Mouse (Mus musculus) inflammation-experienced regulatory T-cells (primary cell): Measurements from ENCODE around the gene Cnot6. TPM values are rescaled to one million over a fixed set of nuclear protein-coding genes. Genes with fewer than 3 reads are reported as not detected.

ENCODE experiments used
- polyA plus RNA-seq, 2 experiments: library from polyadenylated mRNA; unstranded; fragments of 100-300 nt; shearing (Covaris generic); gene quantifications; one replicate each; pipeline ENCODE4 v1.2.1; 2017

Cnot6 gene
- polyA plus RNA-seq = 10 to 100 TPM; 63.4 to 75.4 TPM

GRCm38 (mm10) chr11:49712555-49713335 lies at the start of gene Cnot6:
Gene Cnot6 (minus strand): TSS chr11:49712723.

GRCm38 (mm10) chr11:49663310-49663709 lies 49.2 kb downstream of the Cnot6 start, which contains the start of gene Scgb3a1:
Gene Scgb3a1 (plus strand): TSS chr11:49663610.

Other genes starting within 250 kb of the Cnot6 start
- gene Olfr1386, start 247.7 kb downstream of the Cnot6 start, polyA plus RNA-seq = under 1 TPM in 1 of 2 experiments, not detected in 1; 0.46 TPM
- under 1 TPM; 0.12 to 0.84 TPM for gene Olfr1385, start 223.7 kb downstream of the Cnot6 start, polyA plus RNA-seq
- gene Olfr1384, start 206.0 kb downstream of the Cnot6 start, polyA plus RNA-seq = under 1 TPM in 1 of 2 experiments, not detected in 1; 0.27 TPM
- not detected for gene Olfr1383, start 193.1 kb downstream of the Cnot6 start, polyA plus RNA-seq
- gene Olfr1382, start 184.5 kb downstream of the Cnot6 start, polyA plus RNA-seq = under 1 TPM in 1 of 2 experiments, not detected in 1; 0.09 TPM
- under 1 TPM in 1 of 2 experiments, not detected in 1; 0.22 TPM for gene Olfr1381, start 169.3 kb downstream of the Cnot6 start, polyA plus RNA-seq
- under 1 TPM in 1 of 2 experiments, not detected in 1; 0.18 TPM for gene Olfr1380, start 155.8 kb downstream of the Cnot6 start, polyA plus RNA-seq
- gene Flt4, start 103.5 kb downstream of the Cnot6 start, polyA plus RNA-seq = under 1 TPM in 1 of 2 experiments, not detected in 1; 0.20 TPM
- not detected for gene Scgb3a1, start 49.1 kb downstream of the Cnot6 start, polyA plus RNA-seq
- gene Gfpt2, start 81.5 kb upstream of the Cnot6 start, polyA plus RNA-seq = 1 to 10 TPM in 1 of 2 experiments, under 1 TPM in 1; 0.84 to 1.2 TPM
- 10 to 100 TPM; 60.3 to 84.1 TPM for gene Mapk9, start 134.0 kb upstream of the Cnot6 start, polyA plus RNA-seq
- under 1 TPM in 1 of 2 experiments, not detected in 1; 0.70 TPM for gene Rasgef1c, start 189.1 kb upstream of the Cnot6 start, polyA plus RNA-seq